Mouse (Mus musculus): ENCODE results near the gene Gm17689.

Gene Gm17689

DNA sequence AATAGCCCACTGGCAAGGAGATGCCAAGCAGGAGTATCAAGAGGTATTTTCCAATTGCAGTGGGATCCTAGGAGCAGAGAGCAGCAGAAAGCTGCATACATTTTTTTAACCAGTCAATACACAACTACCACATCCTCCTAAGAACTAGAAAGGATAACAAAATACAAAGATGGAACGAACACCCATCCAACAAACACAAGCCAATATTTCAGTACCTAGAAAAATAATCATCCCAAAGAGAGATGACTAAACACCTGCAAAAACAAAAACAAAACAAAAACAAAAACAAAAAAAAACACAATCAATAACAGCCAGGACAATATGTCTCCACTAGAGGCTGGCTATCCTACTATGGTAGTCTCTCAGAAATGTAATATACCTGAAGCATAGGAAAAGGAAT is at the start of gene Gm17689:
Gene Gm17689, minus strand, starts transcription at position 101 of the 400 bp plus-strand sequence.
- no peak for DNase-seq

DNA sequence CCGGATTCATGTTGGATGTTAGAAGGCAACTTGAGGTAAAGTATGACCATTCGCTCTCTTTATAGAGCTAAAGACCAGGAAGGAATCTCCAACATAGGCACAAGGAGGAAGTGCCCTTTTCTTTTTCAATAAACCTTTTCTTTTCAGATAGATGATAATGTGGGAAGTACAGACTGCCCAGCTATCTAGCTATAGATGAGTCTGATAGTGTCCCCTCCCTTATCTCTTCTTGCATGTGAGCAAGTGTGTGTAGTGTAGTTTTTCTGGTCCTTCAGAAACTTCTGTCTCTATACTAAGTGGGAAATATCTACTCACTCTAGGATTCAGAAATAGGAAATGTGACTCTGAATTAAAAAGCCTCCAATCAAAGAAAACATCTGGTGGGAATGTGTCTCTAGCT is 40.6 kb downstream of the Gm17689 start, which contains the start of gene Gm5615:
Gene Gm5615, minus strand, starts transcription at position 101 of the 400 bp plus-strand sequence.
- no peak for DNase-seq
